Mouse (Mus musculus): ENCODE results near the gene Actrt2. TPM values are rescaled to one million over a fixed set of nuclear protein-coding genes. Genes with fewer than 3 reads are reported as not detected.

The Actrt2 gene
- polyA plus RNA-seq, 1 experiment from 2014 or later = not detected

- no peak for DNase-seq (ENCODE audit: low spot score)
Observed at GRCm38 (mm10) chr4:154683068-154683752, 15.5 kb upstream of the Actrt2 start.

GRCm38 (mm10) chr4:154682311-154682710 is 14.6 kb upstream of the Actrt2 start:
- DNase-seq (ENCODE audit: low spot score) = no peak

DNA sequence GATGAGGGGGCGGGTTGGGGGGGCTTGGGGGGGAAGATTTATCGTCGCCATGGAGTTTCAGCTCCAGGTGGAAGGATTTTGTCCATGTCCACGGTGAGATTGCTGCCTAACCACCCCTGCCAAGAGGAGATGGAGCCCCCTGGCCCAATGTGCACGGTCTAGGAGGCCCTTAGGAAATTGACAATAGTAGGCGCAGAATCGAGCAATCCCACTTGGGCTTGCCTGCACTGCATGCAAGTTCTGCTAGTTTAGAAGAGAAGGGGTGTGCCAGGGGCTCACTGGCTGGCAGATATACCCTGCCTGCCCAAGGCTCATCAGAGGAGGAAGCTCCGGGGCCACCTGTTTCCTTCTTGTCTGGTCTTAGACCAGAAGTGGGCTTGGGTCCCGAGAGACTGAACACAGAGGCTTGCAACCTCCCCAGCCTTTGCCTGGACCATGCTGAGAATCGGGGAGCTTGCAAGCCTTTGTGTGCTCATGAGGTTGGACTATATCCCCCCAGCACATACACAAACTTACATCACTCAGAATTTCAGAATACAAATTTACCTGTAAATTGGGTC is 7.9 kb upstream of the Actrt2 start:
- no peak for DNase-seq (ENCODE audit: low spot score)

DNA sequence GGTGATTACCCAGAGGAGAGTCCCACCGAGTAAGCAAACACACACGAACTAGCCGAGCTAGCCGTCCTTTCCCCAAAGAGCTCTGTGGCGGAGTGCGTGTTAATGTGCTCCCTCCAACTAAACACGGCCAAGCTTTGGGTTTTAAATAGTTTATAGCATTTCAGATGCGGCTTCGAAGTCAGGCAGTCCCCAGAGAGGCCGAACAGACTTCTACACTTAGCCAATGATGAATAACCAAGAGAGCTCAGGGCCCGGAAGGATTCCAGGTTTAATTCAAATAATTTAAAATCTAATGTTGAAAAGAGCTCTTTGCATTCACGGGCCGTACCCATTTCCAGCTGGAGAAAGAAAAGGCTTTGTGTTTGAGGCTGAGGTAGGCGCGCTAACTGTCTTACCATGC is 7.3 kb upstream of the Actrt2 start:
- no peak for DNase-seq (ENCODE audit: low spot score)

DNA sequence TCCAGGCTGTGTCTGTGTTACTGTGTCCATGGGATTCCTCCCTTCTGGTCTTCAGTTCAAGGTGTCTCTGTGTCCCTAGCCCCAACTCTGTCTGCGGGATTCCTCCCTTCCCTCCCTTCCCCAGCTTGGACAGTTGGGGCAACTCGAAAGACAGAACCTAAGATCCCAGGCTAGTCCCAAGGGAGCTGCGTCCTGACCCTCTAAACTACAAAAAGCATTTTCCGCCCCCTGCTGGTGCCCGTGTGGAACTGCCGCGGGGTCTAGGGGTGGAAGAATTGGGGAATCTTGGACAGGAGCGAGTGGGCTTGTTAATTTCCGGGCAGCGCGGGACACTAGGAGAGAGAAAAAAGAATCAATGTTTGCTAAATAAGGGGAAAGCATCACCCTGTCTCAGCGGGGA is 6.9 kb upstream of the Actrt2 start:
- peak; percentile 9 for DNase-seq (ENCODE audit: low spot score)

DNA sequence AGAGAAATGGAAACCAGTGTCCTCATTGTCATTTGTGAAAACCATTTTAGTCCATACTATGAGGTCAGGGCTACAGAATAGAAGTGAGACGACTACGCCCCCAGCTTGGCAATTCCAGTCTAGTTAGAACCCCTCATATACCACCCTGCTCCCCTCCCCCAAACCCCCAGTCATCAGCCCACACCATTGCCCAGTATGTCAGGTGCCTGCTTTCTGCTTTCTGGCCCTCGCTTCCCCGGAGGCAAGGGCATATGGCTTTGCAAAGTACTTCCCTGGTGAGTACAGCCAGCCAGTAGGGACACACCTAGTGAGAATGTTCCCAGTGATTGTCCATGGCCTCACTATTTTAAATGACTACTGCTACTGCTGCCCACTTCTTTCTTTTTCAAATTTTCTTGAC is 6.3 kb upstream of the Actrt2 start:
- DNase-seq (ENCODE audit: low spot score) = no peak

DNA sequence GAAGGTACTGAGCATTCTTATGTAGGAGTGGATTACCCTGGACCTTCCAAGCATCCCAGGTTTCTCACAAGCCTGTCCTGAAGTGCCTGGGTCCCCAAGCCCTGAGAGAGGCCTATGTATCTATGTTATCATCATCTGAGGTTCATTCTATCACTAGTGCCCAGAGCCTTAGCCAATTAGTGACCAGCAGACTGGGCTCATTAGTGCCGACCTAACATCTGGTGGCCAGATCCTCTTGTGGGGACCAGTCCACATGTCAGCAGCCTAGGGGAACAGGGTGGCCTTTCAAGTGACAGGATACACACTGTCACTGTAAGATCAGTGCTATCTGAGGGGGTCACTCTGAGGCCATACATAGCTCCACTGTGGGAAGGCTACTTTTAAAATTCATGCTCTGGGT is 4.4 kb upstream of the Actrt2 start:
- no peak for DNase-seq (ENCODE audit: low spot score)

DNA sequence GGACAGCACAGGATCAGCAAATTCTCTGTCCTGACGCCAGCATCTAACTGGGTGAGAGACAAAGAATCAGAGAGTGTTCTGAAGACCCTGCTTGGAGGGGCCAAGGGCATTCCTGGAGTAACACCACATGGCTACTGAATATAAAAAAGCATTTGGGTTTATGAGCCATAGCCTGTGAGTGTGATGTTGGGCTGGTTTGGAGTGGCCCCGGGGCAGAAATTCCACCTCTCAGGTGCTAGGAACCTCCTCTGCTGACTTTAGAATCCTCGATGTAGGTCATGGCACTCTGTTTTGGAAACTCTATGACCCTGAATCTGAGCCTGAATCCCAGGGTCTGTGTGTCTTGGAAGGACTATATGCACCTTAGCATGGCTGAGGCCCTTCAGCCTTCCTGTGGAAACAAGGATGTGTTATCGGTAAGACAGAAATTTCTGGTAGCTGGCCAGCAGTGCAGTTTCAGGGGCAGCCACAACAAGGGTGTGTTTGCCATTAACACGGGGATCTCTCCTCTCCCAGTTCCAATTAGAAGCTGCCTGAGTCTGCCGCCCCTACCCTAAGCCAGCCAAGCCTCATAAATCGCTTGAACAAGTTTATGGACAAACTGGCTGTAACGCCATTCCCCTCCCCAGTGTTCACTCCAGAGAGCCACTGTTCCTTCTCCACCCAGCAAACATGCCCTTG is 3.7 kb upstream of the Actrt2 start:
- DNase-seq (ENCODE audit: low spot score) = no peak

DNA sequence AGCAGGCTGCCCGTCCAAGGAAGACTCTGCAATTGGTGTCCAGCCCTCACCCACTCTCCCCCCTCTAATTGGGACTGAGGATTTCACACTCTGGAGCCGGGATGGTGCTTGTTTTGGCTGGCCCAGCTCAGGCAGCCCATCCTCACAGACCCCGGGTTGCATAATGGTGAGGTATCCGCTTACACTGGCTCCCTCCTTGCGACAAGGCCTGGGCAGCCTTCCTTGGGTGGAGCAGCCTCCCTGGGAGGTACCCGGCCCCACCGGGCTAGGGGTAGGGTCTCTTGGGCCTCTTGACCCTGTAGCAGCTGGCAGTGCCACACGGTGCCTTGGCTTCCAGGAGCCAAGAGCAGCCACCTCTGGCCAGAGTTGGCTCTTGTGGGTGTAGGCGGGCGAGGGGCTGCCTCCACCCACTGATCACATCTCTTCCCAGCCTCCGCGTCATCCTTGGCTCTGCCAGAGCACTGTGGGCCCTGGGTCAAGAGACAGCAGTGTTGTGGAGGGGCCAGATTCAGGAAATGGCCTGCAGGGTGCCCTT is 4.9 kb downstream of the Actrt2 start:
- no peak for DNase-seq (ENCODE audit: low spot score)

GRCm38 (mm10) chr4:154661256-154661655 is 6.4 kb downstream of the Actrt2 start:
- no peak for DNase-seq (ENCODE audit: low spot score)

DNA sequence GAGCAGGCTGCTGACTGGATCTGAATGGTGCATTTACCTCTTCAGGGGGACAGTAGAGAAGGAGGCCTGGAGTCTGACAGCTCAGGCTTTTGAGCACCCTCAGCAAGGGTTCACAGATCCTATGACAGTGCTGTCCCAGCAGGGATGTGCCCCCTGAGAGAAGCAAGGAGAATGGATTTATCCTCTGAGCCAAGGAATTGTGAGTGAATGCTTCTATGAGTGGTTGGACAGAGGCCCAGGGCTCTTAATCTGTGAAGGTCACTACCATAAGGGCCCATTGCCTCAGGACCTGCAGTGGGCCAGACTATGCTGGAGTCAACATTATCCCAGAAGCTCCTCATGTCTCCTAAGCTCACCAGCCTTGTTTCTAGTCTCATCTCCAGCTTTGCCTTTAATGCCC is 7.6 kb downstream of the Actrt2 start:
- DNase-seq (ENCODE audit: low spot score) = no peak

- DNase-seq (ENCODE audit: low spot score) = no peak
Observed at GRCm38 (mm10) chr4:154655134-154655910, 12.3 kb downstream of the Actrt2 start.

DNA sequence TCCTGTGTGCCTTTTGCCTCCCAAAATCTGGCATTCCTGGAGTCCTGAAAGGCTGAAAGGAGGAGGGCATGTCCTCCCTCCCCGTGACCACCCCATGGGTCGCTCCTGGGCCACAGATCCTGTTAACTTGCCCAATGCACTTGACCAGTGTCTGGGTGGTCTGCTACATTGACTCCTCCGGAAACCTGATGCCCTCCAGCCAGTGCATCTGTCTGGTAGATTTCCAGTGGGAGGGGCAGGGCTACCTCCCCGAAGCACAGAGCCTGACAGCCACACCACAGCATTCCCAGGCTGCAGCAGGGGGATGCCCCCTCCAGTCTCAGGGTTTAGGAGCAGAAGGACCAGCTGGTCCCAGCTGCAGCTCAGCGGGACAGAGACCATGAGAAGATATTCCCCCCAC is 15.2 kb downstream of the Actrt2 start:
- DNase-seq (ENCODE audit: low spot score) = no peak

DNA sequence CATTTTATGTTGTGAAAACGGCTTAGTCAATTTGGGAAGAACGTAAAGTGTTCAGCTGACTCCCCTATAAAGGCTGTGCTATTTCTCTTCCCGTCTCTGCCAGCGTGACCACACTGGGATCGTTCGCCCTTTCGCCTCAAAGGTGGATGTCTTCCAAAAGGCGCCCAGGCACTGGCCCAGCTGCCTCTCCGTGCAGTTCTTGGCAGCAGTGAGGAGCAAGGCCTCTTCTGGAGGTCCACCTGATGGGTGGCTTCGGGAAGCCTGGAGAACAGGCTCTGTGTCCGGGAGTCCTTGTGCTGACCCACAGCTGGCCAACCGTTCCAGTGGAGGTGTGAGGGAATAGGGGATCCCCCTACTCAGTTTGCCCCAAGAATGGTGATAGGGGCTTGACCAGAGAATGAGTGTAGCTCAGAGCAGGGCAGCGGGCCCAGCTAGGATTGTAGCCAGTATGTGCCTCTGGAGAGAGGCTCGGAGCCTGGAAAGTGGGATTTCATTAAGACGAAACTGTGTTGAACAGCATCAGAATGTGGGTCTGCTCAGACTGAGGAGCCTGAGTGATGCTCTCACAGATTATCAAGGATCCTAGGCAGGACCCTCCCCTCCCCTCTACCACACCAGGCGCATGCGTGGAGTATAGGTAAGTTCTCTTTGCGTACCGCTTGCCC is 18.5 kb downstream of the Actrt2 start:
- no peak for DNase-seq (ENCODE audit: low spot score)

GRCm38 (mm10) chr4:154642496-154642895 is 25.2 kb downstream of the Actrt2 start:
- no peak for DNase-seq (ENCODE audit: low spot score)

GRCm38 (mm10) chr4:154641296-154642110 is 26.2 kb downstream of the Actrt2 start:
- no peak for DNase-seq (ENCODE audit: low spot score)

DNA sequence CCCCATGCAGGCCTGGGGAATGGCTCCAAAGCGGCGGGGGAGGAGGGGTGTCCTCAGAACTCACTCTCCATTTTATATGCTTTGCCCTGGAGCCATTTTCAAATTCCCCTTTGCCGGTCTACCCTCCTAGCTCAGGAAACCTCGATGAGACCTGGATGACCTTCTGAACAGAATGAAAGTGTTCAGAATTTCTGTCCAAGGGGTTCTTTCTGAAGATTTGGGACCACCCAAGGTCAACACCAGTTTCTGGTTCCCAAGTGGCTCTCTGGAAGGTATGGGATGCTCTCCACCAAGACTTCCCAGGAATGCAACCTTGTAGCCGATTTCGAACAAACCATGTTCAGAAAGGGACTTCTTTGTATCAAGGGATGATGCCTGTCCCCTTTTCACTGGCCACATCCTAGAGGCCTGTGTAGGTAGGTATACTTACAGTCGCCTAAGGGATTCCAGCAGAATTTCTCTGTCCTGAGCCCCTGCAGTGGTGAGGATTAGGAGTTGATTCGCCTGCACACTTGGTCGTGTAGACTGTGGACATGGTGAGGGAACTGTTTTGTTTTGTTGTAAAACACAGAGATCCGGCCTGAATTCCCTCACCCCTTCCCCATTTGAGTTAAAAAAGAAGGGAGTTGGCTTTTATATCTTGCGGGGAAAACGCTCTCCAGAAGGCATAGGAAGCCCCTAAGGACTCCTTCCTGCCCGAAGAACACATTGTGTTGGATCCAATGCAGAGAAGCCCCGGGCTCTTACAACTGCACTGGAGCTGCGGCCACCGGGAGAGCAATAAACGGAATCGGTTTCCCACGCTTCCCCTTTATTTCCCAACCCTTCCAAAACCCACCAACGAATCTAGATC is 27.0 kb downstream of the Actrt2 start:
- no peak for DNase-seq (ENCODE audit: low spot score)

DNA sequence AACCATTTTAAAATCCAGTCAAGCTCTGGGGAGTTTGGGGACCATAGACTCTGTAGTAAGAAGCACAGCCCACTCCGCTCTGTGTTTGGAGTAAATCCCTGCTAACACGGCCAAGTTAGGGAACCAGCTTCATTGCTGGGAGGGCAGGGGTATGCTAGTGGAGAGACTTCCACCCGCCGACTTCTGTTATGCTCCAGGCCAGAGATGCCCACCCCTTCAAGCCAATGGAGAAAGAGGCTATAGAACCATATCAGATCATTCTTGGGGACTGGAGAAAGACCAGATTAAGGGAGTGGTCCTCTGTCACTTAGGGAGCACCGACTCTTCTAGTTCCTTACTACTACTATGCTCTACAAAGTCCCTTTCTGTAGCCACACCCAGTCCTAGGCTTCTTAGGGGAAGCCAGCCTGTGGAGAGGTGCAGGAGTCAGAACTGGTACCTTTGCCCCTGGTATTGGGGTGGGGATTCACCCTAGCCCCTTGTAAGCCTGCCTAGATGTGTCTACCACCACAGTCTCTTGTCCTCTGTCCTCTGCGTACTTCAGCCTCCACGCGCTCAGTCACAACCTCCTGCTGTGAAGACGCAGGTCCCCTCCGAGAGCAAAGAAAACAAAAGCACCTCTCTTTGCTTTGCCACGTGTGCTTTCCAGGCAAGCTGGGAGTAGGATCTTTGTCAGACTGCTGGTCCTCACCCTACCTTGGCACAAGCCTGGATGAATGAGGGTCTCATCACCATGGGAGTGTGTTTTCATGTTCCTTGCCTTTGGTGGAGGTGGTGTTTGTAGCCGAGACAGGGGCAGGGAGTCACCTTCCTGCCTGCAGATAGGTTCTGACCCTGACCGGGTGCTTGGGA is 27.9 kb downstream of the Actrt2 start:
- DNase-seq (ENCODE audit: low spot score) = no peak
